ENCODE assay signal across 8 mouse cellular contexts in the genomic region with DNA sequence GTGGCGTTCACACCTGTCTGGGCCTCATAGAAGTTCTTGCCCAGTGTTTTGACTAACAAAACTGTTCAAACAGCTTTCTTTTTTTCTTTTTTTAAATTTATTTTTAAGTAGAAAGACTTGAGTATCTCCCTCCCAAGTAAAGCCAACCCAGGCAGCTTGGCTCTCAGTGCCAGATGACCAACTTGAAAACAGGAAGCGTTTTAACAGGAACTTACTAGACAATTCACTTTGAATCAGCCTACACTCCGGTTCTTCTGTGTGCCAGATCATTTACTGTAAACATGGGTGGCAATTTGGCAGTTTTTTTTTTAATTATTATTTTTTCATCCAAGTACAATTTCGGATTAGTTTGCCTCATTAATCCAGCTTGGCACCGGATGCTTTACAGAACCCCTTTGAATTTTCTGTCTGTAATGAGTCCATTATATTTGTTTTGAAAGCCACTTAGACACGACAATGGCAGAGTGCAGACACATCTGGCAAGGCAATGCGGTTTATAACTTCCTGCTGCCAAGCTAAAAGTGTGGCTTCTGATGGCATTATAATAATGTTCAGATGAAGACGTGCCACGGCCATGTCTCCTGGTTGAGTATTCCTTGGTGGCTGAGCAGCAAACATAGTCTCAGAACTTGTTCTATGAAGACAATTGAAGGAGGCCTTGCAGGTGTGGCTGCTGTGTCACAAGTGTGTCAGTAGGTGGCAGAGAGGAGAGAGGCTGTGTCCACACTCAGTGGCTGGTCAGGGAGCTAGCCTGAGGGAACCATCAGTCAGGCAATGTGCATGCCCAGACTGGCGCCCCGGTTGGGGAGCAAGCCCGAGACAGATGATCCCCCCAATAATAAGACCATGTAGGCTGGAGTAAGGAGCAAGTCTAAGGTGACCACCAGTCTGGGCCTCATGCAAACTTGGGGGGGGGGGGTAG. TPM values are rescaled to one million over a fixed set of nuclear protein-coding genes. Genes with fewer than 3 reads are reported as not detected.
DNase-seq lines count a peak whose midpoint lies in the region; TF ChIP-seq lines count a peak whose summit lies in the region.

No protein-coding gene starts in this region.

- TF ChIP-seq CTCF in heart, adult 2 months (IDR thresholded peaks at IDR 0.05) = peak; percentile 70

- no peak overlapping the region for H3K27ac ChIP-seq in heart, adult 2 months
- H3K27ac ChIP-seq in heart, embryonic 10.5 days = no peak overlapping the region

- intact Hi-C loops in heart, adult 2 months (cut with DNase I) = loop anchor here (1.0 kb wide), 1 partner anchor 42 kb away; no protein-coding TSS in a partner anchor

- no peak for TF ChIP-seq EP300 in heart, adult 2 months (IDR thresholded peaks at IDR 0.05; ENCODE audit: insufficient read depth, low read depth, low read length)

- WGBS in heart, adult 2 months = 63% methylated on average over 12 of the region's 12 CpGs
- 78% methylated on average over 12 of the region's 12 CpGs for WGBS in heart, embryonic 10.5 days

- H3K9me3 ChIP-seq in heart, embryonic 10.5 days = no peaks in the 10 kb centered on the region

- no peak overlapping the region for H3K9ac ChIP-seq in heart, adult 2 months (ENCODE audit: low read depth, low read length)

- TF ChIP-seq POLR2A in heart, adult 2 months (IDR thresholded peaks at IDR 0.05; ENCODE audit: insufficient read depth, low read depth, low read length) = no peak

- H3K36me3 ChIP-seq in heart, adult 2 months (ENCODE audit: control insufficient read depth, insufficient read depth, low read length) = no peaks in the 10 kb centered on the region
- H3K36me3 ChIP-seq in heart, embryonic 10.5 days = no peaks in the 10 kb centered on the region

- no peaks in the 10 kb centered on the region for H3K79me2 ChIP-seq in heart, adult 2 months (replicated peaks; ENCODE audit: control insufficient read depth, insufficient read depth, low read length)

- H3K27me3 ChIP-seq in heart, adult 2 months (ENCODE audit: control insufficient read depth, insufficient read depth, low read length) = no peaks in the 10 kb centered on the region
- H3K27me3 ChIP-seq in heart, embryonic 10.5 days (ENCODE audit: insufficient read depth, poor library complexity, severe bottlenecking) = peaks cover 5% of the 10 kb centered on the region; the same call in 1 of the 2 replicates

- no peaks in the 10 kb centered on the region for H3K4me1 ChIP-seq in heart, adult 2 months (ENCODE audit: control insufficient read depth, insufficient read depth, low read length)
- H3K4me1 ChIP-seq in heart, embryonic 10.5 days = no peaks in the 10 kb centered on the region

- no peak overlapping the region for H3K4me3 ChIP-seq in heart, adult 2 months
- H3K4me3 ChIP-seq in heart, embryonic 10.5 days = no peak overlapping the region

- no peak for DNase-seq in heart, adult 2 months
- DNase-seq in heart, embryonic 10.5 days (ENCODE audit: low spot score) = no peak
- DNase-seq in 416B (ENCODE audit: low read depth) (peak; percentile 75), NIH3T3 (ENCODE audit: low read depth) (peak; percentile 9), adipocyte (ENCODE audit: low spot score) (no peak)
- DNase-seq in kidney, postnatal 14 days = peak; percentile 53
- DNase-seq in thymus, postnatal 14 days = peak; percentile 61
- DNase-seq in ovary, postnatal 14 days (ENCODE audit: low spot score) = no peak

RNA-seq across cellular contexts. Expression of gene Cldn10, which starts 12.9 kb away (rescaled TPM):
- under 1 TPM in 1 of 2 experiments, not detected in 1; 0.09 TPM for total RNA-seq in heart, adult 2 months (2021)
- polyA plus RNA-seq in heart, adult 2 months (2012; rRNA removed) = 0.20 and 0.72 TPM in 2 replicates
- 0.15 and 0.70 TPM in 2 replicates for polyA plus RNA-seq in heart, embryonic 10.5 days (2016; fragmentation: Nextera tagmentation; extraction: Ambion mirVana)

Comparison
In these comparisons a context has a peak if more than half of its experiments do, and no peak if none do; other contexts are left out.
1. DNase-seq: peak in 416B (single experiment), NIH3T3 (single experiment), kidney, postnatal 14 days (single experiment) and thymus, postnatal 14 days (single experiment); none in heart, adult 2 months (0 of 2), heart, embryonic 10.5 days (single experiment), ovary, postnatal 14 days (single experiment) and adipocyte (single experiment).